Mouse (Mus musculus): ENCODE measurements around the gene Kcnk1.

- TF ChIP-seq CTCF (IDR thresholded peaks at IDR 0.05; ENCODE audit: low read depth) (no peak), EP300 (optimal IDR thresholded peaks at IDR 0.05) (no peak)
Observed at GRCm38 (mm10) chr8:125999842-126000395, 4.9 kb downstream of the Kcnk1 start.
